Mouse (Mus musculus) lung, postnatal 0 days (tissue): Measurements from ENCODE around the gene Kcnip4. TPM values are rescaled to one million over a fixed set of nuclear protein-coding genes. Genes with fewer than 3 reads are reported as not detected.

ENCODE experiments used
- ATAC-seq: fragments of 200-750 bp; cut with Nextera tagmentation; 2 replicates; pipeline ENCODE4 v1.8.0; 2017; ENCODE audit warnings: moderate library complexity
- DNase-seq: peaks from one replicate; pipeline ENCODE4 v3.0.0-alpha.2; 2016; ENCODE audit warnings: low spot score
- H3K27ac ChIP-seq: fragments of 300-500 bp; sonication (generic); 2 replicates; pipeline ENCODE4 v1.5.1; 2014; ENCODE audit warnings: antibody characterized with exemption, mild to moderate bottlenecking, low read length, mixed read lengths
- H3K27me3 ChIP-seq: fragments of 300-500 bp; sonication (generic); replicated peaks from 2 replicates; pipeline ENCODE4 v1.6.1; 2014; ENCODE audit warnings: low read length, mixed read lengths; ENCODE audit not compliant: insufficient read depth
- H3K36me3 ChIP-seq: fragments of 300-500 bp; sonication (generic); 2 replicates; pipeline ENCODE4 v1.6.1; 2014; ENCODE audit warnings: low read length, mixed read lengths; ENCODE audit not compliant: insufficient read depth
- H3K4me1 ChIP-seq: fragments of 300-500 bp; sonication (generic); 2 replicates; pipeline ENCODE4 v1.6.1; 2014; ENCODE audit warnings: antibody characterized with exemption, low read depth, low read length, mixed read lengths; ENCODE audit not compliant: insufficient read depth
- H3K4me2 ChIP-seq: fragments of 300-500 bp; sonication (generic); replicated peaks from 2 replicates; pipeline ENCODE4 v1.6.1; 2014; ENCODE audit warnings: low read depth, mild to moderate bottlenecking, low read length, moderate library complexity, mixed read lengths
- H3K4me3 ChIP-seq: fragments of 300-500 bp; sonication (generic); 2 replicates; pipeline ENCODE4 v1.5.1; 2014; ENCODE audit warnings: low read depth, low read length
- H3K9ac ChIP-seq: fragments of 300-500 bp; sonication (generic); replicated peaks from 2 replicates; pipeline ENCODE4 v1.6.1; 2014; ENCODE audit warnings: low read depth, mild to moderate bottlenecking
- H3K9me3 ChIP-seq: fragments of 300-500 bp; sonication (generic); 2 replicates; pipeline ENCODE4 v1.6.1; 2016; ENCODE audit warnings: low read length, mixed read lengths
- CTCF ChIP-seq: IDR thresholded peaks from 2 replicates; pipeline ENCODE4 v1.5.1; 2016; ENCODE audit warnings: antibody characterized with exemption, mild to moderate bottlenecking
- EP300 ChIP-seq: IDR thresholded peaks from 2 replicates; pipeline ENCODE4 v1.6.1; 2016; ENCODE audit warnings: antibody characterized with exemption, mild to moderate bottlenecking, control low read depth
- WGBS: fragments of 180-500 bp; shearing (Covaris S2); extraction: QIAGEN DNeasy Blood & Tissue Kit; methylation state at CpG from one replicate; pipeline ENCODE4 v1.1.7; 2014; 5-methylcytosine and 5-hydroxymethylcytosine counted together
- polyA plus RNA-seq: library from polyadenylated mRNA; unstranded; fragments of >200 nt; fragmentation: Nextera tagmentation; extraction: Ambion mirVana; gene quantifications from 2 replicates; pipeline ENCODE4 v1.2.1, GENCODE M21; 2015

The Kcnip4 gene
- polyA plus RNA-seq, 1 experiment from 2014 or later, result 0.53 TPM

DNA sequence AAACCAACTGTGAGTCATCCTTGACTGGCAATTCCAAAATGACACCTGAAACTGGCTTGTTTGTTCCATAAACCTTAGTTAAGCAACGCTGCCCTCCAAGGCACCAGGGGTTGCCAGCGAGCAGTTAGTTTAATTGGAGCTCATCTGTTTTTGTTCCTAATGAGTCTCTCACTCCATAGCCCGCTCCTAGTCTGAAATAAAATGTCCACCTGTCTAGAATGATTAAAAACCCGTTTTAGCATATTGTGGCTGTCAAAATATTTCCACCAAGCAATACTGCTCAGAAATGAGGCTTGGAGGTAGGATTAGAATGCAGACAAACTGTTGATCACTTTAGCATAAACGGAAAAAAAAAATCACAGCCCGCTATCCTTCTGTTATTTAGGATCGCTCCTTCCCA, 901.3 kb downstream of the Kcnip4 start:
- no peak overlapping the region for H3K9ac ChIP-seq
- H3K36me3 ChIP-seq, result no peaks in the 10 kb centered on the region
- no peak for TF ChIP-seq CTCF
- TF ChIP-seq EP300, result no peak
- no peak for ATAC-seq
- H3K4me1 ChIP-seq, result no peaks in the 10 kb centered on the region
- no peak overlapping the region for H3K27ac ChIP-seq
- no peaks in the 10 kb centered on the region for H3K27me3 ChIP-seq
- no peaks in the 10 kb centered on the region for H3K9me3 ChIP-seq
- no peak for DNase-seq
- no peak overlapping the region for H3K4me2 ChIP-seq
- no peak overlapping the region for H3K4me3 ChIP-seq
- 72% methylated on average over 7 of the region's 7 CpGs for WGBS

DNA sequence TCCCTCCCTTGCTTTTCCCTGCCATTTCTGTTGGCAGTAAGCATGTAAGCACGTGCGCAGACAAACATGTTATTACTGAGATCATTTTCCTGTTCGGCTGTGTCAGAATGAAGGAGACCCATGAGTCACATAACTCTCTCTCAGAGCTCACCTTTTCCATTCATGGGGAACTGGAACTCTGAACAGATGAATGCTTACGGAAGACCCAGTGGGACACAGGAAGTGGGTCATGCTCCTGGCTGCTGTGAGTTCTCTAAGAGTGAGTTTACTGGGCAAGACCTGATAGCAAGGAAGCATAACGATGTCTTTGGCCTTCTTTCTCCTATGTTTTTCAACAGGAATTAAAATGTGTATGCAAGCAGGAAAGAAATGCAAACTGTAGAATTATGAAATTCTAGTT, 917.8 kb downstream of the Kcnip4 start:
- H3K9ac ChIP-seq, result no peak overlapping the region
- H3K36me3 ChIP-seq, result no peaks in the 10 kb centered on the region
- H3K4me1 ChIP-seq, result no peaks in the 10 kb centered on the region
- no peak for DNase-seq
- H3K27ac ChIP-seq, result no peak overlapping the region
- H3K4me2 ChIP-seq, result no peak overlapping the region
- H3K9me3 ChIP-seq, result no peaks in the 10 kb centered on the region
- H3K27me3 ChIP-seq, result no peaks in the 10 kb centered on the region
- TF ChIP-seq EP300 (no peak), CTCF (no peak)
- ATAC-seq, result no peak
- WGBS, result 84% methylated on average over 5 of the region's 5 CpGs
- no peak overlapping the region for H3K4me3 ChIP-seq

DNA sequence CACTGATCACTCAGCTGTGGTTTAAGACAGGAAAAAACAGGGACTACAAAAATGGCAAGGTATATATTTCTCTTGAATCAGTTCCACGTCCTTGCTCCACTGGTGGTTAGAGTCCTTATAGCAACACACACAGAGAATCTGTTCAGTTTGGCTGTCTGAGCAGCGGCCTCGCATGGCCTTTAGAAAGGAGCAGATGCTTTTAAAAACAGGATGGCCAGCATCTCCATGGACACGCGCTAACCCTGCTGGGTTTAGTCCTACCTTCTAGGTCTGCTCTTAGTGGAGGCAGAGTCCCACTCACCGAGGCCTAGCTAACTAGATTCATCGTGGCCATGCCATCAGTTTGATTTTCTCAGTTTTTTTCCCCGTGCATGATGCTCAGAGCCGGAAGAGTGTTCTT, 918.4 kb downstream of the Kcnip4 start:
- TF ChIP-seq CTCF (no peak), EP300 (no peak)
- Histone ChIP-seq H3K27me3 (no peaks in the 10 kb centered on the region), H3K9ac (no peak overlapping the region), H3K36me3 (no peaks in the 10 kb centered on the region), H3K4me3 (no peak overlapping the region), H3K27ac (no peak overlapping the region), H3K9me3 (no peaks in the 10 kb centered on the region), H3K4me1 (no peaks in the 10 kb centered on the region), H3K4me2 (no peak overlapping the region)
- no peak for DNase-seq
- WGBS, result 87% methylated on average over 9 of the region's 9 CpGs
- no peak for ATAC-seq

DNA sequence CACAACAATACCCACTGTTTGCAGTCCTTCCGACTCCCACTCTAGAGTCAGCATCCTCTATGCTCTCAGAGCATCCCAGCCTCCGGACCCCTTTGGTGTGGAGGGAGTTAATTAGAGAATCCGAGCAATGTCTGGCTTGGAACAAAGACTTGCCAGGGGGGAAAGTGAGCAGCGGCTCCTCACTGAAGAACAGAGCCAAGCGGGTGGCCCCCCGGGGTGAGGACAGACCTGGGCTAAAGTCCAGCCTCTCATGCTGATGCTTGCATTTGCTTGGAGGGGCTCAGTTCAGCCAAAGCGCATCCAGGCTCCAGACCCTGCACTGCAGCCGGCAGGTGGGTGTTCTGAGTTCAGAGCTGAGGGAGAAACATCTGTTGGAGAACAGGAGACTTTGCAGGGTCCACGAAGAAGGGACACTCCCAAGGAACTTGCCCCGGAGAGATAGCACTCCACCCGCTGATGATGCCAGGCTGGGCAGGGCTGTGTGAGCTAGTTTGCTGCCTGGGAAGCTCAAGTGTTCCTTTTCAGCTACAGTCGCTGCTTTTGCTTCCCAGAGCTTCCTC, 925.1 kb downstream of the Kcnip4 start:
- Histone ChIP-seq H3K4me3 (no peak overlapping the region), H3K4me2 (no peak overlapping the region), H3K27ac (no peak overlapping the region), H3K4me1 (no peaks in the 10 kb centered on the region), H3K36me3 (no peaks in the 10 kb centered on the region), H3K27me3 (no peaks in the 10 kb centered on the region), H3K9ac (no peak overlapping the region), H3K9me3 (no peaks in the 10 kb centered on the region)
- no peak for DNase-seq
- 2% methylated on average over 12 of the region's 12 CpGs for WGBS
- TF ChIP-seq EP300, result no peak
- no peak for TF ChIP-seq CTCF
- ATAC-seq, result no peak

DNA sequence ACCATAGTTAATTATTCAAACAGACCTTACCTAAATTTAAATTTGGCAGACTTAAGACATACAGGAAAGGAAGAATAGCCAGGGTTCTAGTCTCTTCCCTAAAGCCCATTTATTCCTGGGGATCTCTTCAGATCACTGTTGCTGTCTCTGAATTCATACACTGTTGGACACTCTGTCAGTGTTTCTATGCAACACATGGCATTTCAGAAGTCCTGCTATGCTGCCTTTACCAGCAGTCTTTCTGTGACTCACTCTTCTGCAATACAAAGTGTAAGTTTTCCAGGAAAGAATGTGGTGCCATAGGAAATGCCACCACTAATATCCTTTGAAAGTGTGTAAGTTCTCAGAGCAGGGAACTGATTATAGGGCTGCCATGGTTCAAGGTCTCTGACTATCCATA, 936.7 kb downstream of the Kcnip4 start:
- Histone ChIP-seq H3K4me3 (no peak overlapping the region), H3K9ac (no peak overlapping the region), H3K27me3 (no peaks in the 10 kb centered on the region), H3K4me1 (no peaks in the 10 kb centered on the region), H3K9me3 (no peaks in the 10 kb centered on the region), H3K36me3 (no peaks in the 10 kb centered on the region), H3K4me2 (no peak overlapping the region), H3K27ac (no peak overlapping the region)
- ATAC-seq (no peak), DNase-seq (no peak)
- TF ChIP-seq CTCF, result no peak
- TF ChIP-seq EP300, result no peak

DNA sequence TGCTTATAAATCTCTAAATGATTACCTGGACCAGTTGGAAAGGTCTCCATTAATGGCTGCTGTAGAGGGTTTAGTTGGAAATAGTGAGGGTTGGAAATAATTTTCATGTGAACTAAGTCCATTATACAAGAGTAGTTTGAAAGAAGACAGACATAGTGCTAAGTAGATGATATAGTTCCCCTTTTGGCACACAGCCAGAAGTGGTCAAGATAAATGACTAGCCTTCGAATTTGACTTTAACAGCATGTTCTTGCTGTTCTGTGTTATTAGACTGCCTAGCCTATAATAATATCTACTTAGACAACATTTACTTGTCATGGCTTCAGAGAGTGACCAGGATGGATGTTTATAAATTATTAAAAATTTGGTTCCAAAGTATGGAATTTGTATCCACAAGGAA, 941.3 kb downstream of the Kcnip4 start:
- 26% methylated on average over 1 of the region's 1 CpGs for WGBS
- Histone ChIP-seq H3K4me2 (no peak overlapping the region), H3K9ac (no peak overlapping the region), H3K27ac (no peak overlapping the region), H3K27me3 (no peaks in the 10 kb centered on the region), H3K9me3 (no peaks in the 10 kb centered on the region), H3K36me3 (no peaks in the 10 kb centered on the region), H3K4me1 (no peaks in the 10 kb centered on the region), H3K4me3 (no peak overlapping the region)
- no peak for ATAC-seq
- DNase-seq, result no peak
- TF ChIP-seq CTCF (no peak), EP300 (no peak)

DNA sequence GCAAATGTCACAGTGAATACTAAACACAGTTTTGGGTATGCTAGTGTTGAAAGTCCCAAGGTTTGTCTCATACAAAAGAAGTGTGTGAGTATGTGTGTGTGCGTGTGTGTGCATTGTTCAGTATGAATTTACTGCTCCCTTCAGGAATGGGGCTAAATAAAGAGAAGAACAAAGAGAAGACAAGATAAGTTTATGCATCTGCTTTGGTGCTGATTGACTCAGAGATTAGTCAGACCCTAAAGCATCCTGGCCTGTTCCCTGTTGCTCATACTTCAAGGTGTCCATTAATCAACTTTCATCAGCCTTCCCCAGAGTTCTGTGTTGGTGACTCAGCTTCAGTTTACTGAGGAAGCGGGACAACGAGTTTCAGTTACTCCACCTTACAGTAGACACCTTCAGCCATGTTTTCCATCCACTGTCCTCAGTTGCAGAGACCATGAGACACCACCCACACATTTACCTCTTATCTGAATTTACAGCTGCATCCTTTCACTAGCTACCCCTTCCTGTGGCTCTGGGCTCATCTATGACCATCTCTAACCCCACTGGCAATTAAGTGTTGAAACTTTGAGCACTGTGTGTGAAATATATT, 960.6 kb downstream of the Kcnip4 start:
- Histone ChIP-seq H3K36me3 (no peaks in the 10 kb centered on the region), H3K27me3 (no peaks in the 10 kb centered on the region), H3K4me2 (no peak overlapping the region), H3K27ac (no peak overlapping the region), H3K4me3 (no peak overlapping the region), H3K4me1 (no peaks in the 10 kb centered on the region), H3K9me3 (no peaks in the 10 kb centered on the region), H3K9ac (no peak overlapping the region)
- no peak for DNase-seq
- no peak for ATAC-seq
- TF ChIP-seq EP300, result no peak
- TF ChIP-seq CTCF, result no peak
- WGBS, result 68% methylated on average over 3 of the region's 3 CpGs
